Mouse (Mus musculus): ENCODE measurements around the gene Spry1.

- TF ChIP-seq USF1 (IDR thresholded peaks at IDR 0.05; ENCODE audit: low read depth) (no peak), POLR2A (IDR thresholded peaks at IDR 0.05; ENCODE audit: insufficient read length, low read depth) (no peak), SRF (IDR thresholded peaks at IDR 0.05; ENCODE audit: control insufficient read depth, insufficient read length, low read depth) (no peak), MAX (IDR thresholded peaks at IDR 0.05; ENCODE audit: low read depth) (no peak), TCF12 (IDR thresholded peaks at IDR 0.05; ENCODE audit: insufficient read depth, poor library complexity, severe bottlenecking) (no peak), TCF3 (IDR thresholded peaks at IDR 0.05; ENCODE audit: insufficient read length, low read depth) (no peak), E2F4 (IDR thresholded peaks at IDR 0.05; ENCODE audit: insufficient read depth) (no peak), POLR2AphosphoS2 (IDR thresholded peaks at IDR 0.05; ENCODE audit: insufficient read length, low read depth) (no peak)
Observed at GRCm38 (mm10) chr3:37608926-37609325, 30.8 kb upstream of the Spry1 start.
